Mouse (Mus musculus) kidney, embryonic 14.5 days (tissue): Measurements from ENCODE around the gene Rps5. TPM values are rescaled to one million over a fixed set of nuclear protein-coding genes. Genes with fewer than 3 reads are reported as not detected.

Experiments used
- ATAC-seq: fragments of 200-750 bp; cut with Nextera tagmentation; 2 replicates; pipeline ENCODE4 v1.8.0; 2017; ENCODE audit warnings: moderate number of reproducible peaks, mild to moderate bottlenecking, moderate TSS enrichment, moderate library complexity; ENCODE audit not compliant: low FRiP score, low TSS enrichment
- H3K27ac ChIP-seq: fragments of 300-500 bp; sonication (generic); 2 replicates; pipeline ENCODE4 v1.5.1; 2014; ENCODE audit warnings: low read depth, mild to moderate bottlenecking, low read length, moderate library complexity, mixed read lengths
- H3K27me3 ChIP-seq: fragments of 300-500 bp; sonication (generic); 2 replicates; pipeline ENCODE4 v1.6.1; 2014; ENCODE audit warnings: mild to moderate bottlenecking, low read length; ENCODE audit not compliant: control insufficient read depth, insufficient read depth
- H3K36me3 ChIP-seq: fragments of 300-500 bp; sonication (generic); 2 replicates; pipeline ENCODE4 v1.6.1; 2014; ENCODE audit warnings: low read length, mixed read lengths; ENCODE audit not compliant: control insufficient read depth, insufficient read depth
- H3K4me1 ChIP-seq: fragments of 300-500 bp; sonication (generic); 2 replicates; pipeline ENCODE4 v1.6.1; 2014; ENCODE audit warnings: low read length, mixed read lengths; ENCODE audit not compliant: control insufficient read depth, insufficient read depth
- H3K4me2 ChIP-seq: fragments of 300-500 bp; sonication (generic); replicated peaks from 2 replicates; pipeline ENCODE4 v1.6.1; 2014; ENCODE audit warnings: low read depth, mild to moderate bottlenecking, low read length
- H3K4me3 ChIP-seq: fragments of 300-500 bp; sonication (generic); 2 replicates; pipeline ENCODE4 v1.5.1; 2014; ENCODE audit warnings: mild to moderate bottlenecking, low read length
- H3K9ac ChIP-seq: fragments of 300-500 bp; sonication (generic); 2 replicates; pipeline ENCODE4 v1.6.1; 2014; ENCODE audit warnings: low read depth, mild to moderate bottlenecking, low read length, moderate library complexity
- H3K9me3 ChIP-seq: fragments of 300-500 bp; sonication (generic); 2 replicates; pipeline ENCODE4 v1.6.1; 2016; ENCODE audit warnings: low read length; ENCODE audit not compliant: control insufficient read depth
- WGBS: fragments of 180-500 bp; shearing (Covaris S2); extraction: QIAGEN DNeasy Blood & Tissue Kit; methylation state at CpG from one replicate; pipeline ENCODE4 v1.1.7; 2014; 5-methylcytosine and 5-hydroxymethylcytosine counted together
- polyA plus RNA-seq: library from polyadenylated mRNA; unstranded; fragments of >200 nt; fragmentation: Nextera tagmentation; extraction: Ambion mirVana; gene quantifications from 2 replicates; pipeline ENCODE4 v1.2.1, GENCODE M21; 2014

Rps5 gene
- polyA plus RNA-seq, 1 experiment from 2014 or later, result 1,360 TPM

GRCm38 (mm10) chr7:12940599-12940998 lies 18.5 kb downstream of the Rps5 start:
- Histone ChIP-seq H3K9me3 (no peaks in the 10 kb centered on the region), H3K27ac (no peak overlapping the region), H3K4me1 (no peaks in the 10 kb centered on the region), H3K4me3 (no peak overlapping the region), H3K36me3 (no peaks in the 10 kb centered on the region), H3K9ac (no peak overlapping the region), H3K4me2 (no peak overlapping the region), H3K27me3 (no peaks in the 10 kb centered on the region)
- ATAC-seq, result no peak
- whole genome bisulfite sequencing, result 81% methylated on average over 4 of the region's 4 CpGs

GRCm38 (mm10) chr7:12943488-12943887 lies 21.4 kb downstream of the Rps5 start:
- no peak for ATAC-seq
- H3K4me3 ChIP-seq, result no peak overlapping the region
- H3K27ac ChIP-seq, result no peak overlapping the region
- H3K4me1 ChIP-seq, result no peaks in the 10 kb centered on the region
- H3K9me3 ChIP-seq, result no peaks in the 10 kb centered on the region
- no peaks in the 10 kb centered on the region for H3K27me3 ChIP-seq
- H3K9ac ChIP-seq, result no peak overlapping the region
- H3K4me2 ChIP-seq, result no peak overlapping the region
- no peaks in the 10 kb centered on the region for H3K36me3 ChIP-seq

GRCm38 (mm10) chr7:12949032-12949871 lies 27.2 kb downstream of the Rps5 start:
- Histone ChIP-seq H3K27me3 (no peaks in the 10 kb centered on the region), H3K36me3 (no peaks in the 10 kb centered on the region)
- 12% methylated on average over 35 of the region's 35 CpGs for WGBS

GRCm38 (mm10) chr7:12949872-12950229 lies 27.8 kb downstream of the Rps5 start:
- Histone ChIP-seq H3K4me3 (peak overlapping the region; percentile 46), H3K27ac (peak overlapping the region; percentile 79), H3K9ac (peak overlapping the region; percentile 47; the same call in 1 of the 2 replicates), H3K9me3 (no peaks in the 10 kb centered on the region), H3K27me3 (no peaks in the 10 kb centered on the region), H3K36me3 (no peaks in the 10 kb centered on the region), H3K4me1 (peaks cover 7% of the 10 kb centered on the region; the same call in 1 of the 2 replicates), H3K4me2 (peak overlapping the region; percentile 54)
- peak; percentile 71 for ATAC-seq
- WGBS, result 5% methylated on average over 16 of the region's 16 CpGs

More at GRCm38 (mm10) chr7:12949032-12949871, 27.2 kb downstream of the Rps5 start:
- Histone ChIP-seq H3K4me2 (peak overlapping the region; percentile 55), H3K4me1 (peaks cover 7% of the 10 kb centered on the region; the same call in 1 of the 2 replicates), H3K9me3 (no peaks in the 10 kb centered on the region), H3K4me3 (peak overlapping the region; percentile 46), H3K27ac (peak overlapping the region; percentile 80), H3K9ac (peak overlapping the region; percentile 67)
- peak; percentile 98 for ATAC-seq

- no peak overlapping the region for H3K4me3 ChIP-seq
- no peak overlapping the region for H3K4me2 ChIP-seq
- H3K9ac ChIP-seq, result no peak overlapping the region
- H3K27me3 ChIP-seq, result no peaks in the 10 kb centered on the region
- peaks cover 6% of the 10 kb centered on the region; the same call in 1 of the 2 replicates for H3K4me1 ChIP-seq
- no peak overlapping the region for H3K27ac ChIP-seq
- H3K9me3 ChIP-seq, result no peaks in the 10 kb centered on the region
- WGBS, result 53% methylated on average over 3 of the region's 3 CpGs
- no peak for ATAC-seq
- H3K36me3 ChIP-seq, result no peaks in the 10 kb centered on the region
Measured at GRCm38 (mm10) chr7:12954896-12955295, 32.8 kb downstream of the Rps5 start.

GRCm38 (mm10) chr7:12957511-12957910 lies 35.4 kb downstream of the Rps5 start:
- Histone ChIP-seq H3K4me3 (no peak overlapping the region), H3K4me2 (no peak overlapping the region), H3K36me3 (no peaks in the 10 kb centered on the region), H3K4me1 (peaks cover 5% of the 10 kb centered on the region; the same call in 1 of the 2 replicates), H3K9ac (no peak overlapping the region), H3K27ac (no peak overlapping the region), H3K27me3 (no peaks in the 10 kb centered on the region), H3K9me3 (no peaks in the 10 kb centered on the region)
- 75% methylated on average over 5 of the region's 5 CpGs for WGBS
- no peak for ATAC-seq

- H3K4me3 ChIP-seq, result no peak overlapping the region
- H3K4me2 ChIP-seq, result no peak overlapping the region
- H3K9me3 ChIP-seq, result no peaks in the 10 kb centered on the region
- no peak overlapping the region for H3K9ac ChIP-seq
- no peaks in the 10 kb centered on the region for H3K27me3 ChIP-seq
- peaks cover 5% of the 10 kb centered on the region; the same call in 1 of the 2 replicates for H3K4me1 ChIP-seq
- no peak overlapping the region for H3K27ac ChIP-seq
- no peak for ATAC-seq
- no peaks in the 10 kb centered on the region for H3K36me3 ChIP-seq
- 76% methylated on average over 4 of the region's 4 CpGs for WGBS
Measured at GRCm38 (mm10) chr7:12958948-12959347, 36.9 kb downstream of the Rps5 start.

- H3K27me3 ChIP-seq, result no peaks in the 10 kb centered on the region
- no peak for ATAC-seq
- H3K4me3 ChIP-seq, result no peak overlapping the region
- no peak overlapping the region for H3K27ac ChIP-seq
- no peaks in the 10 kb centered on the region for H3K9me3 ChIP-seq
- H3K9ac ChIP-seq, result no peak overlapping the region
- peaks cover 5% of the 10 kb centered on the region; the same call in 1 of the 2 replicates for H3K4me1 ChIP-seq
- 29% methylated on average over 4 of the region's 4 CpGs for WGBS
- H3K36me3 ChIP-seq, result no peaks in the 10 kb centered on the region
- H3K4me2 ChIP-seq, result no peak overlapping the region
Measured at GRCm38 (mm10) chr7:12959718-12960117, 37.6 kb downstream of the Rps5 start.

- Histone ChIP-seq H3K4me2 (peak overlapping the region; percentile 68), H3K27me3 (no peaks in the 10 kb centered on the region), H3K27ac (peak overlapping the region; percentile 75), H3K9me3 (no peaks in the 10 kb centered on the region), H3K9ac (peak overlapping the region; percentile 57), H3K4me3 (peak overlapping the region; percentile 48), H3K4me1 (peaks cover 10% of the 10 kb centered on the region; the same call in 1 of the 2 replicates), H3K36me3 (no peaks in the 10 kb centered on the region)
- 3% methylated on average over 29 of the region's 29 CpGs for WGBS
- ATAC-seq, result peak; percentile 58
Measured at GRCm38 (mm10) chr7:12961511-12962141, 39.5 kb downstream of the Rps5 start.
